Comparison of ENCODE assay signal across 34 mouse cellular contexts in the genomic region with DNA sequence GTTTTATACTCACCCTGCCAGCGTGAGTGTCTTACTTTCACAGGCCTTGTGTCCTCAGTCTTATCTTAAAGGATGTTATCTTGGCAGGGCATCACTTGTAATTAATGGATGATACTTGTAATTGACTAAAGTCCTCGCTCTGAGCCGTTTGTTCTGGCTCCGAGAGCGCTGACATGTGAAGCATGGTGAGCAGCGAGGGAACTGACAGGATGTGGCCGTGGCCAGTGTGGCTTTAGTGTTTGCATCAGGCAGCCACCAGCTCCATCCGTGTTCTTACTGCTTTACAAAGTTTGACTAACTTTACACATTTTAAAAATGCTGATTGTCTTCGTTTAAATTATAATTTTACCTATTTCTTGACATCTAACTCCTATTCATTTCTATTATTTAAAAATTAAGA. TPM values are rescaled to one million over a fixed set of nuclear protein-coding genes. Genes with fewer than 3 reads are reported as not detected.
A peak's percentile ranks its signal among the peaks of the same experiment; 100 is the strongest.
DNase-seq lines count a peak whose midpoint lies in the region; ATAC-seq and TF ChIP-seq lines count a peak whose summit lies in the region.
"Had no signal": no experiment of that assay in that cellular context is flagged by ENCODE, and none has a peak within 500 bp of the region (broad histone marks: within the 10 kb centered on the region; RNA-seq: fewer than 3 reads in every experiment).

No protein-coding gene starts in this region.

- H3K4me3 ChIP-seq in CH12.LX (replicated peaks in 1 of 3; ENCODE audit: low read depth in 2 of 3, low read length in 2 of 3, poor library complexity in 1 of 3), result no peak overlapping the region
- no peak overlapping the region for H3K4me3 ChIP-seq in layer of hippocampus, adult 2 months
- H3K4me3 ChIP-seq: embryonic facial prominence, embryonic 10.5 days; embryonic facial prominence, embryonic 15.5 days; forebrain, embryonic 12.5 days; heart, embryonic 12.5 days; left cerebral cortex, adult 2 months; limb, embryonic 13.5 days; lung, embryonic 15.5 days; midbrain, embryonic 10.5 days; myocyte had no signal

- no peak for TF ChIP-seq RAD21 in CH12.LX (IDR thresholded peaks at IDR 0.05; ENCODE audit: low read depth, low read length)

- peaks cover 8% of the 10 kb centered on the region for H3K9me3 ChIP-seq in CH12.LX (replicated peaks; ENCODE audit: low read length)
- H3K9me3 ChIP-seq: embryonic facial prominence, embryonic 10.5 days; embryonic facial prominence, embryonic 15.5 days; forebrain, embryonic 12.5 days; heart, embryonic 12.5 days; limb, embryonic 13.5 days; lung, embryonic 15.5 days; midbrain, embryonic 10.5 days had no signal

- in situ Hi-C loops in CH12.LX (cut with MboI; ENCODE audit: low pct_ligation_motif_present, low pct_unique_long_range_greater_than_20kb, low sequenced_read_pairs), result no loop called here

- peak; percentile 36; the same call in 1 of the 2 replicates for TF ChIP-seq EP300 in CH12.LX (IDR thresholded peaks at IDR 0.05; ENCODE audit: low read length)

- dilution Hi-C loops in CH12.LX (cut with MboI; ENCODE audit: extremely low pct_ligation_motif_present, extremely low pct_unique_long_range_greater_than_20kb, low sequenced_read_pairs), result no loop called here

- no peak overlapping the region for H3K27ac ChIP-seq in CH12.LX (ENCODE audit: insufficient read depth, low read depth)
- no peak overlapping the region for H3K27ac ChIP-seq in layer of hippocampus, adult 2 months
- H3K27ac ChIP-seq: embryonic facial prominence, embryonic 10.5 days; embryonic facial prominence, embryonic 15.5 days; forebrain, embryonic 12.5 days; hindbrain, embryonic 14.5 days; kidney, postnatal 0 days; left cerebral cortex, adult 2 months; limb, embryonic 13.5 days; lung, embryonic 15.5 days; midbrain, embryonic 10.5 days had no signal

- H3K79me2 ChIP-seq in CH12.LX (replicated peaks; ENCODE audit: control insufficient read depth, extremely low read depth, insufficient read depth, poor library complexity, severe bottlenecking), result peaks cover 20% of the 10 kb centered on the region

- H3K9ac ChIP-seq in CH12.LX (ENCODE audit: insufficient read depth, low read depth), result no peak overlapping the region
- H3K9ac ChIP-seq: embryonic facial prominence, embryonic 15.5 days; forebrain, embryonic 12.5 days; forebrain, postnatal 0 days; heart, embryonic 12.5 days; hindbrain, embryonic 14.5 days; limb, embryonic 13.5 days; lung, embryonic 15.5 days had no signal

- H3K27me3 ChIP-seq in CH12.LX (replicated peaks), result no peaks in the 10 kb centered on the region
- H3K27me3 ChIP-seq: embryonic facial prominence, embryonic 15.5 days; forebrain, embryonic 12.5 days; heart, embryonic 12.5 days; limb, embryonic 13.5 days; lung, embryonic 15.5 days had no signal

- peaks cover 12 to 71% of the 10 kb centered on the region in 2 experiments for H3K4me1 ChIP-seq in CH12.LX (ENCODE audit: control insufficient read depth in 1 of 2, insufficient read depth in 2 of 2)

- no peak overlapping the region for H3K4me2 ChIP-seq in CH12.LX (ENCODE audit: insufficient read depth, low read depth, poor library complexity, severe bottlenecking)
- H3K4me2 ChIP-seq: embryonic facial prominence, embryonic 15.5 days; forebrain, embryonic 12.5 days; heart, embryonic 12.5 days; hindbrain, embryonic 14.5 days; limb, embryonic 13.5 days; liver, embryonic 11.5 days; lung, embryonic 15.5 days had no signal

- TF ChIP-seq CTCF in CH12.LX (conservative IDR thresholded peaks at IDR 0.05 in 1 of 2, IDR thresholded peaks at IDR 0.05 in 1 of 2; ENCODE audit: low read depth in 2 of 2, low read length in 2 of 2), result no peak
- TF ChIP-seq CTCF in layer of hippocampus, adult 2 months (conservative IDR thresholded peaks at IDR 0.05), result no peak

- peak; percentile 45 for DNase-seq in CD4-positive helper T cell, adult 2 months (ENCODE audit: low read depth, low spot score)
- no peak for DNase-seq in CH12.LX (ENCODE audit: extremely low read depth)
- peak; percentile 40 for DNase-seq in naive thymus-derived CD4-positive, alpha-beta T cell, adult 2 months (ENCODE audit: low read depth)
- no peak for DNase-seq in ovary, postnatal 36 days (ENCODE audit: low spot score)
- DNase-seq in layer of hippocampus, adult 2 months (ENCODE audit: low spot score in 2 of 2), result no peak
- no peak for DNase-seq in heart, adult 11 months
- DNase-seq: adrenal gland, adult 2 months; adrenal gland, postnatal 36 days; B cell, adult 2 months; cerebellum, adult 2 months; cerebellum, postnatal 14 days; forebrain, postnatal 0 days; gastrocnemius, postnatal 10 days; heart, postnatal 4 days; kidney, adult 18-20 months; layer of hippocampus, adult 9-11 months; lung, postnatal 36 days; spleen, adult 18-20 months; thymus, adult 2 months had no signal

- TF ChIP-seq POLR2A in CH12.LX (IDR thresholded peaks at IDR 0.05; ENCODE audit: low read depth, low read length), result no peak

- ATAC-seq in hematopoietic stem cell, adult 5-6 weeks (replicated peaks in 1 of 2; ENCODE audit: insufficient read depth in 1 of 2, low FRiP score in 2 of 2, low TSS enrichment in 1 of 2, low read depth in 1 of 2, poor library complexity in 2 of 2, severe bottlenecking in 2 of 2), result peak; percentile 55 to 67; a peak in 3 of 4 replicates
- no peak for ATAC-seq in megakaryocyte-erythroid progenitor cell, adult 5-6 weeks (replicated peaks; ENCODE audit: low FRiP score, low TSS enrichment, poor library complexity, severe bottlenecking)
- ATAC-seq: forebrain, postnatal 0 days; inflammation-experienced regulatory T-cells, adult 6 months had no signal

- H3K36me3 ChIP-seq in CH12.LX (replicated peaks in 1 of 2; ENCODE audit: control insufficient read depth in 1 of 2, insufficient read depth in 1 of 2, low read length in 1 of 2), result peaks cover 44 to 57% of the 10 kb centered on the region in 2 experiments

TF ChIP-seq in CH12.LX, 34 proteins besides CTCF, POLR2A, EP300 and RAD21:
- 0 out of 2 replicates have a peak, but pooled peaks have one; percentile 36 for TF ChIP-seq MYC (IDR thresholded peaks at IDR 0.05; ENCODE audit: low read depth, low read length)
- TF ChIP-seq E2F4 (IDR thresholded peaks at IDR 0.05; ENCODE audit: insufficient replicate concordance, low read depth, low read length), result no peak

RNA-seq across cellular contexts. Expression of a gene that starts 4.0 kb away (rescaled TPM):
- 51.9 and 77.1 TPM in 2 replicates for total RNA-seq in CH12.LX (2012; rRNA removed)
- 123 and 155 TPM in 2 replicates for total RNA-seq in CH12.LX (2014; rRNA removed)
- 130 and 138 TPM in 2 replicates for polyA plus RNA-seq in CH12.LX (2012; ENCODE audit: insufficient read length, low read depth)
- 16.6 and 39.2 TPM in 2 replicates for total RNA-seq in hematopoietic stem cell, adult 5-6 weeks (2017)
- total RNA-seq in megakaryocyte-erythroid progenitor cell, adult 5-6 weeks (2014; fragmentation: Nextera tagmentation), result 17.4 and 20.3 TPM in 2 replicates
- total RNA-seq in megakaryocyte-erythroid progenitor cell, adult 5-6 weeks (2017), result 19.4 and 27.4 TPM in 2 replicates
- 10 to 100 TPM; 36.7 to 40.6 TPM for total RNA-seq in layer of hippocampus, adult 2 months (2021)

RNA-seq across cellular contexts. Expression of a gene that starts 11.2 kb away (rescaled TPM):
- total RNA-seq in CH12.LX (2012; rRNA removed), result 68.8 and 73.6 TPM in 2 replicates
- total RNA-seq in CH12.LX (2014; rRNA removed), result 166 and 177 TPM in 2 replicates
- polyA plus RNA-seq in CH12.LX (2012; ENCODE audit: insufficient read length, low read depth), result 79.0 and 103 TPM in 2 replicates
- 56.9 and 62.3 TPM in 2 replicates for total RNA-seq in hematopoietic stem cell, adult 5-6 weeks (2017)
- 9.4 and 19.1 TPM in 2 replicates for total RNA-seq in megakaryocyte-erythroid progenitor cell, adult 5-6 weeks (2014; fragmentation: Nextera tagmentation)
- total RNA-seq in megakaryocyte-erythroid progenitor cell, adult 5-6 weeks (2017), result 20.4 and 38.6 TPM in 2 replicates
- 10 to 100 TPM; 11.1 to 12.7 TPM for total RNA-seq in layer of hippocampus, adult 2 months (2021)

RNA-seq across cellular contexts. Expression of a gene that starts 53.8 kb away (rescaled TPM):
- total RNA-seq in CH12.LX (2012; rRNA removed) (not detected in 2 replicates), CH12.LX (2014; rRNA removed) (0.30 and 0.31 TPM in 2 replicates)
- 0.10 TPM in 2 replicates for polyA plus RNA-seq in CH12.LX (2012; ENCODE audit: insufficient read length, low read depth)
- total RNA-seq in hematopoietic stem cell, adult 5-6 weeks (2017), result 14.0 and 22.6 TPM in 2 replicates
- total RNA-seq in megakaryocyte-erythroid progenitor cell, adult 5-6 weeks (2014; fragmentation: Nextera tagmentation), result 6.9 and 13.4 TPM in 2 replicates
- 12.9 and 15.0 TPM in 2 replicates for total RNA-seq in megakaryocyte-erythroid progenitor cell, adult 5-6 weeks (2017)
- total RNA-seq in layer of hippocampus, adult 2 months (2021), result 1 to 10 TPM; 4.7 to 4.8 TPM

Comparison
In these comparisons a context has a peak if more than half of its experiments do, and no peak if none do; other contexts are left out.
1. DNase-seq: peak in CD4-positive helper T cell, adult 2 months (single experiment) and naive thymus-derived CD4-positive, alpha-beta T cell, adult 2 months (single experiment); none in CH12.LX (single experiment), ovary, postnatal 36 days (single experiment), layer of hippocampus, adult 2 months (0 of 2) and heart, adult 11 months (single experiment).
2. RNA of a gene that starts 53.8 kb away (total RNA-seq): 14.0 to 22.6 TPM in hematopoietic stem cell, adult 5-6 weeks, 6.9 to 15.0 TPM in megakaryocyte-erythroid progenitor cell, adult 5-6 weeks and 4.7 to 4.8 TPM in layer of hippocampus, adult 2 months; 0.30 to 0.31 TPM in CH12.LX; every median in the first group is over 4 times any median in the second.